In genomic region chr11:84916053-84916702, GRCm38 (mm10) we compare ENCODE assay signal across 8 mouse cellular contexts. TPM values are rescaled to one million over a fixed set of nuclear protein-coding genes. Genes with fewer than 3 reads are reported as not detected.
DNase-seq lines count a peak whose midpoint lies in the region; ATAC-seq and TF ChIP-seq lines count a peak whose summit lies in the region.

Gene Znhit3, minus strand, starts transcription at chr11:84916366.

- ATAC-seq in forebrain, embryonic 15.5 days (replicated peaks), result peak; percentile 94
- ATAC-seq in neutrophil, adult 5-6 weeks (ENCODE audit: extremely low read depth, insufficient number of reproducible peaks, low FRiP score, poor library complexity, severe bottlenecking), result peak; percentile 91

- WGBS in forebrain, embryonic 15.5 days, result 2% methylated on average over 34 of the region's 34 CpGs
- 3% methylated on average over 34 of the region's 34 CpGs for WGBS in lung, adult 2 months

- peak within 1 kb of the TSS; percentile 61 for H3K4me2 ChIP-seq in forebrain, embryonic 15.5 days (replicated peaks)

- no peak for TF ChIP-seq CTCF in lung, adult 2 months (IDR thresholded peaks at IDR 0.05; ENCODE audit: insufficient read depth, low read length)

- no peaks in the 10 kb centered on the region for H3K27me3 ChIP-seq in forebrain, embryonic 15.5 days

- H3K36me3 ChIP-seq in forebrain, embryonic 15.5 days, result peaks cover 23% of the 10 kb centered on the region

- peak within 1 kb of the TSS; percentile 33; the same call in 1 of the 2 replicates for H3K27ac ChIP-seq in forebrain, embryonic 15.5 days (replicated peaks)

- DNase-seq in ES-CJ7 (ENCODE audit: low read depth, low spot score), result peak; percentile 93
- peak; percentile 78 for DNase-seq in cerebellum, adult 11 months
- peak; percentile 68 for DNase-seq in heart, postnatal 25 days (ENCODE audit: low spot score)
- DNase-seq in layer of hippocampus, adult 18-20 months (ENCODE audit: low spot score in 2 of 2), result peak; percentile 80 to 95
- DNase-seq in lung, adult 2 months, result peak; percentile 66
- peak; percentile 65 to 78 for DNase-seq in thymus, adult 18-20 months

- intact Hi-C loops in heart, postnatal 25 days (cut with DNase I), result loop anchor here (5.0 kb wide), 1 partner anchor 346 kb away; no protein-coding TSS in a partner anchor

- H3K4me3 ChIP-seq in forebrain, embryonic 15.5 days, result peak within 1 kb of the TSS; percentile 80
- H3K4me3 ChIP-seq in lung, adult 2 months (replicated peaks; ENCODE audit: extremely low read depth, low read depth, low read length), result peak within 1 kb of the TSS; percentile 85

- peaks cover 23% of the 10 kb centered on the region for H3K4me1 ChIP-seq in forebrain, embryonic 15.5 days
- H3K4me1 ChIP-seq in lung, adult 2 months (ENCODE audit: control insufficient read depth, insufficient read depth, low read length), result 0 out of 2 replicates have a peak, but pooled peaks cover 3% of the 10 kb centered on the region

- H3K9ac ChIP-seq in forebrain, embryonic 15.5 days (replicated peaks), result peak within 1 kb of the TSS; percentile 71

- no peaks in the 10 kb centered on the region for H3K9me3 ChIP-seq in forebrain, embryonic 15.5 days

- TF ChIP-seq POLR2A in lung, adult 2 months (IDR thresholded peaks at IDR 0.05; ENCODE audit: borderline replicate concordance, extremely low read depth, low read depth, low read length), result peak; percentile 68; the same call in 1 of the 2 replicates

RNA-seq across cellular contexts. Expression of gene Znhit3, which starts in this region (rescaled TPM):
- 61.7 and 67.8 TPM in 2 replicates for polyA plus RNA-seq in forebrain, embryonic 15.5 days (2015; fragmentation: Nextera tagmentation; extraction: Ambion mirVana)
- 10 to 100 TPM in 1 of 2 experiments, 1 to 10 TPM in 1; 7.6 to 10.2 TPM for total RNA-seq in heart, postnatal 25 days (2021)
- 10 to 100 TPM; 29.3 to 30.0 TPM for total RNA-seq in layer of hippocampus, adult 18-20 months (2021)
- 6.5 and 7.7 TPM in 2 replicates for polyA plus RNA-seq in lung, adult 2 months (2012; rRNA removed)
- total RNA-seq in neutrophil, adult 5-6 weeks (2017), result 11.8 and 12.6 TPM in 2 replicates

Comparison
In these comparisons a context has a peak if more than half of its experiments do, and no peak if none do; other contexts are left out.
1. Peak in every context shown above with its lines: DNase-seq, ATAC-seq, H3K4me3 ChIP-seq and H3K27ac ChIP-seq.